Mouse (Mus musculus): ENCODE results near the gene Oog3. TPM values are rescaled to one million over a fixed set of nuclear protein-coding genes. Genes with fewer than 3 reads are reported as not detected.

Gene Oog3
- polyA plus RNA-seq (2017; shearing (Covaris generic)): not detected

DNA sequence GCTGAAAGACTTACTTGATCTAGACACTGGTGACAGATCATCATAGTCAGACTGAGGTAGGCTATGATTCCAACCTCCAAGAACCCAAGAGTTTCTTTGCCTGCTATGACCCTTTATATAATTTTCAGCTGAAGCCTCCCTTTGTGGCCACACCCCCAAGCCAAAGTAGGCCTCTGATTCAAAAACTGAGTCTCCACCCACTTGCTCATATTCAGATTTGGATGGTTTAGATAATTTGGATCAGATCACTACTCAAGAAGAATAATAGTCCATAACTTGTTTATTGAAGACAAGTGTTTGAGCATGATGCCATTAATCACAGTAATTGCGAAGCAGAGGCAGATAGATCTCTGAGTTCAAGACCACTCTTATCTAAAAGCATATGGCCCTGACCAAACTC, at the start of gene Oog3:
Oog3 (minus strand) TSS at position 101 of the 400 bp plus-strand sequence.

DNA sequence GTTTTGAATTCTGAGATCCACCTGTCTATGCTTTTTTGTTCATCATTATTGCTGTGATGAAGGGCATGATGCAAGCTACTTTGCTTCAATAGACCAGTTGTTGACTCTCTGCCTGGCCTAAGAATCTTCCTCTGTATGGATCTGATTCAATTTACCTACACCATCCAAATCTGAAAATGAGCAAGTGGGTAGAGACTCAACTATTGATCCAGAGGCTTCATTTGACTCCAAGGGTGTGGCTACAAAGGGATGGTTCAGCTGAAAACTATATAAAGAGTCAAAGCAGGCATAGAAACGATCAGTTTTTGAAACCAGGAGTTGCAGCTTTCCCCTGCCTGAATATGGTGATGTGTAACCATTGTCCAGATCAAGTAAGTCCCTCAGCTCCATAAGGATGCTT, 28.0 kb upstream of the Oog3 start, which contains the start of gene Oog2:
Oog2 (plus strand) TSS at position 301 of the 400 bp plus-strand sequence.

Other genes starting within 250 kb of the Oog3 start
- not detected for gene Pramef25, start 211.6 kb downstream of the Oog3 start, polyA plus RNA-seq (2017; shearing (Covaris generic))
- gene Gm13101, start 195.7 kb downstream of the Oog3 start, polyA plus RNA-seq (2017; shearing (Covaris generic)): not detected
- gene Pramef17, start 168.3 kb downstream of the Oog3 start, polyA plus RNA-seq (2017; shearing (Covaris generic)): 0.30 TPM
- gene Pramel4, start 103.5 kb downstream of the Oog3 start, polyA plus RNA-seq (2017; shearing (Covaris generic)): 0.16 TPM
- gene Gm13102, start 56.2 kb downstream of the Oog3 start, polyA plus RNA-seq (2017; shearing (Covaris generic)): not detected
- not detected for gene Oog2, start 28.1 kb upstream of the Oog3 start, polyA plus RNA-seq (2017; shearing (Covaris generic))
- gene C87977, start 50.7 kb upstream of the Oog3 start, polyA plus RNA-seq (2017; shearing (Covaris generic)): not detected
- not detected for gene Pramel5, start 117.8 kb upstream of the Oog3 start, polyA plus RNA-seq (2017; shearing (Covaris generic))
- not detected for gene Gm13128, start 167.6 kb upstream of the Oog3 start, polyA plus RNA-seq (2017; shearing (Covaris generic))
- not detected for gene Gm13119, start 195.3 kb upstream of the Oog3 start, polyA plus RNA-seq (2017; shearing (Covaris generic))
- gene Pramef20, start 215.3 kb upstream of the Oog3 start, polyA plus RNA-seq (2017; shearing (Covaris generic)): not detected
- gene Pramef12, start 245.8 kb upstream of the Oog3 start, polyA plus RNA-seq (2017; shearing (Covaris generic)): not detected